ENCODE assay signal across 9 mouse cellular contexts in genomic region chr6:85410771-85411273, GRCm38 (mm10). TPM values are rescaled to one million over a fixed set of nuclear protein-coding genes. Genes with fewer than 3 reads are reported as not detected.
DNase-seq lines count a peak whose midpoint lies in the region; ATAC-seq and TF ChIP-seq lines count a peak whose summit lies in the region.
"Had no signal": no experiment of that assay in that cellular context is flagged by ENCODE, and none has a peak within 500 bp of the region (broad histone marks: within the 10 kb centered on the region; RNA-seq: fewer than 3 reads in every experiment).

No protein-coding gene starts in this region.

- peaks cover 12% of the 10 kb centered on the region for H3K4me1 ChIP-seq in embryonic facial prominence, embryonic 13.5 days
- peaks cover 2 to 3% of the 10 kb centered on the region in 2 experiments; a peak in 2 of 4 replicates for H3K4me1 ChIP-seq in heart, embryonic 14.5 days (ENCODE audit: control insufficient read depth in 2 of 2, insufficient read depth in 2 of 2, low read length in 2 of 2)
- 0 out of 2 replicates have a peak, but pooled peaks cover 5% of the 10 kb centered on the region for H3K4me1 ChIP-seq in kidney, embryonic 16.5 days (ENCODE audit: insufficient read depth, low read length)
- no peaks in the 10 kb centered on the region; the same call in 1 of the 2 replicates for H3K4me1 ChIP-seq in lung, adult 2 months (ENCODE audit: control insufficient read depth, insufficient read depth, low read length)
- H3K4me1 ChIP-seq in olfactory bulb, adult 2 months (ENCODE audit: control insufficient read depth, insufficient read depth, low read length): peaks cover 4% of the 10 kb centered on the region; the same call in 1 of the 2 replicates

- DNase-seq in CD4-positive, CD25-positive, alpha-beta regulatory T cell, adult 2 months (ENCODE audit: low read depth, low spot score): peak; percentile 57
- peak; percentile 27 to 40 for DNase-seq in adrenal gland, adult 18-20 months (ENCODE audit: low spot score in 2 of 2)
- DNase-seq in lung, adult 2 months: peak; percentile 49
- no peak for DNase-seq in T-cell, adult 2 months (ENCODE audit: low spot score)

- TF ChIP-seq POLR2A in lung, adult 2 months (IDR thresholded peaks at IDR 0.05; ENCODE audit: borderline replicate concordance, extremely low read depth, low read depth, low read length): no peak
- TF ChIP-seq POLR2A in olfactory bulb, adult 2 months (IDR thresholded peaks at IDR 0.05; ENCODE audit: insufficient read depth, low read depth, low read length): no peak

- H3K4me2 ChIP-seq in embryonic facial prominence, embryonic 13.5 days: peak overlapping the region; percentile 32
- H3K4me2 ChIP-seq in heart, embryonic 14.5 days (ENCODE audit: low read length): peak overlapping the region; percentile 30; the same call in 1 of the 2 replicates
- no peak overlapping the region; the same call in 1 of the 2 replicates for H3K4me2 ChIP-seq in kidney, embryonic 16.5 days (replicated peaks; ENCODE audit: low read depth, low read length)

- no peak overlapping the region for H3K9ac ChIP-seq in embryonic facial prominence, embryonic 13.5 days
- no peak overlapping the region for H3K9ac ChIP-seq in heart, embryonic 14.5 days (ENCODE audit: low read length)
- no peak overlapping the region for H3K9ac ChIP-seq in kidney, embryonic 16.5 days (replicated peaks; ENCODE audit: low read length)

- peak; percentile 58 for TF ChIP-seq CTCF in lung, adult 2 months (IDR thresholded peaks at IDR 0.05; ENCODE audit: insufficient read depth, low read length)
- TF ChIP-seq CTCF in olfactory bulb, adult 2 months (IDR thresholded peaks at IDR 0.05; ENCODE audit: insufficient read depth, low read depth, low read length): peak; percentile 96

- ATAC-seq in embryonic facial prominence, embryonic 13.5 days (ENCODE audit: insufficient number of reproducible peaks, insufficient read depth, low FRiP score, low TSS enrichment, low read depth): peak; percentile 39; the same call in 1 of the 2 replicates
- no peak; the same call in 1 of the 2 replicates for ATAC-seq in heart, embryonic 14.5 days (ENCODE audit: insufficient number of reproducible peaks, insufficient read depth, low FRiP score, low read depth)
- ATAC-seq in kidney, embryonic 16.5 days (ENCODE audit: low FRiP score, low TSS enrichment): peak; percentile 75

- H3K4me3 ChIP-seq in embryonic facial prominence, embryonic 13.5 days: no peak overlapping the region
- no peak overlapping the region for H3K4me3 ChIP-seq in heart, embryonic 14.5 days (ENCODE audit: control insufficient read depth in 1 of 2, insufficient read depth in 1 of 2, low read depth in 1 of 2, low read length in 2 of 2)
- no peak overlapping the region for H3K4me3 ChIP-seq in kidney, embryonic 16.5 days (ENCODE audit: low read length)
- no peak overlapping the region for H3K4me3 ChIP-seq in lung, adult 2 months (replicated peaks; ENCODE audit: extremely low read depth, low read depth, low read length)
- no peak overlapping the region for H3K4me3 ChIP-seq in olfactory bulb, adult 2 months (ENCODE audit: insufficient read depth, low read depth, low read length)

- WGBS in embryonic facial prominence, embryonic 13.5 days: 11% methylated on average over 13 of the region's 13 CpGs
- 10% methylated on average over 13 of the region's 13 CpGs for WGBS in heart, embryonic 14.5 days
- WGBS in kidney, embryonic 16.5 days: 11% methylated on average over 13 of the region's 13 CpGs
- 10% methylated on average over 13 of the region's 13 CpGs for WGBS in lung, adult 2 months
- 13% methylated on average over 13 of the region's 13 CpGs for WGBS in olfactory bulb, adult 2 months

- H3K27me3 ChIP-seq in embryonic facial prominence, embryonic 13.5 days: peaks cover 52% of the 10 kb centered on the region
- H3K27me3 ChIP-seq in heart, embryonic 14.5 days (ENCODE audit: control insufficient read depth, insufficient read depth, low read length): peaks cover 37% of the 10 kb centered on the region
- peaks cover 36% of the 10 kb centered on the region for H3K27me3 ChIP-seq in kidney, embryonic 16.5 days (ENCODE audit: insufficient read depth, low read length)

- no peaks in the 10 kb centered on the region for H3K9me3 ChIP-seq in embryonic facial prominence, embryonic 13.5 days
- H3K9me3 ChIP-seq in heart, embryonic 14.5 days (ENCODE audit: control insufficient read depth, low read length): no peaks in the 10 kb centered on the region
- H3K9me3 ChIP-seq in kidney, embryonic 16.5 days (ENCODE audit: low read length): no peaks in the 10 kb centered on the region

- no peaks in the 10 kb centered on the region for H3K36me3 ChIP-seq in embryonic facial prominence, embryonic 13.5 days
- H3K36me3 ChIP-seq in heart, embryonic 14.5 days (ENCODE audit: control insufficient read depth, insufficient read depth, low read length): no peaks in the 10 kb centered on the region
- H3K36me3 ChIP-seq in kidney, embryonic 16.5 days (ENCODE audit: insufficient read depth, low read length): no peaks in the 10 kb centered on the region

- no peak overlapping the region for H3K27ac ChIP-seq in embryonic facial prominence, embryonic 13.5 days
- H3K27ac ChIP-seq in heart, embryonic 14.5 days (replicated peaks in 1 of 2; ENCODE audit: control insufficient read depth in 1 of 2, insufficient read depth in 1 of 2, low read depth in 2 of 2, low read length in 2 of 2): no peak overlapping the region
- H3K27ac ChIP-seq in kidney, embryonic 16.5 days (ENCODE audit: low read length): no peak overlapping the region
- H3K27ac ChIP-seq in olfactory bulb, adult 2 months (ENCODE audit: insufficient read depth, low read depth, low read length): no peak overlapping the region

RNA-seq across cellular contexts. Expression of gene Noto, which starts 12.9 kb away (rescaled TPM):
- total RNA-seq in adrenal gland, adult 18-20 months (2021): not detected
- not detected in 2 replicates for polyA plus RNA-seq in embryonic facial prominence, embryonic 13.5 days (2015; fragmentation: Nextera tagmentation; extraction: Ambion mirVana)
- not detected in 2 replicates for polyA plus RNA-seq in heart, embryonic 14.5 days (2014; fragmentation: Nextera tagmentation; extraction: Ambion mirVana)
- not detected in 2 replicates for polyA plus RNA-seq in kidney, embryonic 16.5 days (2015; fragmentation: Nextera tagmentation; extraction: Ambion mirVana)
- polyA plus RNA-seq in lung, adult 2 months (2012; rRNA removed): 0.16 TPM in 1 of 2 replicates, not detected in the other
- not detected in 2 replicates for polyA plus RNA-seq in olfactory bulb, adult 2 months (2012; ENCODE audit: insufficient read depth, insufficient read length, low replicate concordance, missing spikeins)
- polyA plus RNA-seq: liver, embryonic 16.5 days had no signal

RNA-seq across cellular contexts. Expression of gene Smyd5, which starts 21.0 kb away (rescaled TPM):
- 10 to 100 TPM; 39.8 to 43.2 TPM for total RNA-seq in adrenal gland, adult 18-20 months (2021)
- 56.2 and 59.1 TPM in 2 replicates for polyA plus RNA-seq in embryonic facial prominence, embryonic 13.5 days (2015; fragmentation: Nextera tagmentation; extraction: Ambion mirVana)
- polyA plus RNA-seq in heart, embryonic 14.5 days (2014; fragmentation: Nextera tagmentation; extraction: Ambion mirVana): 30.5 and 33.5 TPM in 2 replicates
- 74.4 and 77.0 TPM in 2 replicates for polyA plus RNA-seq in kidney, embryonic 16.5 days (2015; fragmentation: Nextera tagmentation; extraction: Ambion mirVana)
- 15.0 and 21.1 TPM in 2 replicates for polyA plus RNA-seq in lung, adult 2 months (2012; rRNA removed)
- not detected in 2 replicates for polyA plus RNA-seq in olfactory bulb, adult 2 months (2012; ENCODE audit: insufficient read depth, insufficient read length, low replicate concordance, missing spikeins)

RNA-seq across cellular contexts. Expression of gene Rab11fip5, which starts 36.4 kb away (rescaled TPM):
- 10 to 100 TPM; 26.1 to 29.2 TPM for total RNA-seq in adrenal gland, adult 18-20 months (2021)
- 13.6 and 14.7 TPM in 2 replicates for polyA plus RNA-seq in embryonic facial prominence, embryonic 13.5 days (2015; fragmentation: Nextera tagmentation; extraction: Ambion mirVana)
- 36.5 and 42.2 TPM in 2 replicates for polyA plus RNA-seq in heart, embryonic 14.5 days (2014; fragmentation: Nextera tagmentation; extraction: Ambion mirVana)
- polyA plus RNA-seq in kidney, embryonic 16.5 days (2015; fragmentation: Nextera tagmentation; extraction: Ambion mirVana): 16.5 and 18.9 TPM in 2 replicates
- 20.0 and 24.9 TPM in 2 replicates for polyA plus RNA-seq in lung, adult 2 months (2012; rRNA removed)
- polyA plus RNA-seq in olfactory bulb, adult 2 months (2012; ENCODE audit: insufficient read depth, insufficient read length, low replicate concordance, missing spikeins): not detected in 2 replicates

RNA-seq across cellular contexts. Expression of gene Cct7, which starts 40.5 kb away (rescaled TPM):
- 100 to 1,000 TPM; 282 to 319 TPM for total RNA-seq in adrenal gland, adult 18-20 months (2021)
- polyA plus RNA-seq in embryonic facial prominence, embryonic 13.5 days (2015; fragmentation: Nextera tagmentation; extraction: Ambion mirVana): 452 and 471 TPM in 2 replicates
- 355 and 372 TPM in 2 replicates for polyA plus RNA-seq in heart, embryonic 14.5 days (2014; fragmentation: Nextera tagmentation; extraction: Ambion mirVana)
- 555 and 583 TPM in 2 replicates for polyA plus RNA-seq in kidney, embryonic 16.5 days (2015; fragmentation: Nextera tagmentation; extraction: Ambion mirVana)
- 71.5 and 103 TPM in 2 replicates for polyA plus RNA-seq in lung, adult 2 months (2012; rRNA removed)
- not detected in 2 replicates for polyA plus RNA-seq in olfactory bulb, adult 2 months (2012; ENCODE audit: insufficient read depth, insufficient read length, low replicate concordance, missing spikeins)

RNA-seq across cellular contexts. Expression of gene Pradc1, which starts 40.9 kb away (rescaled TPM):
- total RNA-seq in adrenal gland, adult 18-20 months (2021): 10 to 100 TPM; 12.5 to 16.8 TPM
- polyA plus RNA-seq in embryonic facial prominence, embryonic 13.5 days (2015; fragmentation: Nextera tagmentation; extraction: Ambion mirVana): 31.7 and 34.9 TPM in 2 replicates
- polyA plus RNA-seq in heart, embryonic 14.5 days (2014; fragmentation: Nextera tagmentation; extraction: Ambion mirVana): 26.0 and 28.8 TPM in 2 replicates
- polyA plus RNA-seq in kidney, embryonic 16.5 days (2015; fragmentation: Nextera tagmentation; extraction: Ambion mirVana): 37.6 and 39.1 TPM in 2 replicates
- polyA plus RNA-seq in lung, adult 2 months (2012; rRNA removed): 27.0 and 28.9 TPM in 2 replicates
- not detected in 2 replicates for polyA plus RNA-seq in olfactory bulb, adult 2 months (2012; ENCODE audit: insufficient read depth, insufficient read length, low replicate concordance, missing spikeins)

Comparison
In these comparisons a context has a peak if more than half of its experiments do, and no peak if none do; other contexts are left out.
1. RNA of gene Smyd5, which starts 21.0 kb away (polyA plus RNA-seq): 74.4 to 77.0 TPM in kidney, embryonic 16.5 days, 56.2 to 59.1 TPM in embryonic facial prominence, embryonic 13.5 days, 30.5 to 33.5 TPM in heart, embryonic 14.5 days and 15.0 to 21.1 TPM in lung, adult 2 months; not detected in olfactory bulb, adult 2 months; every median in the first group is over 10 times any median in the second.
2. RNA of gene Rab11fip5, which starts 36.4 kb away (polyA plus RNA-seq): 36.5 to 42.2 TPM in heart, embryonic 14.5 days, 20.0 to 24.9 TPM in lung, adult 2 months, 16.5 to 18.9 TPM in kidney, embryonic 16.5 days and 13.6 to 14.7 TPM in embryonic facial prominence, embryonic 13.5 days; not detected in olfactory bulb, adult 2 months; every median in the first group is over 10 times any median in the second.